Mouse (Mus musculus) myocyte (in vitro differentiated cells): Measurements from ENCODE around the gene Tbata. TPM values are rescaled to one million over a fixed set of nuclear protein-coding genes. Genes with fewer than 3 reads are reported as not detected.

Source experiments
- H3K27me3 ChIP-seq: one replicate; pipeline ENCODE4 v1.6.1; 2011; ENCODE audit not compliant: control insufficient read depth, insufficient read depth, insufficient read length
- H3K36me3 ChIP-seq: one replicate; pipeline ENCODE4 v1.6.1; 2011; ENCODE audit not compliant: control insufficient read depth, insufficient read depth
- H3K4me2 ChIP-seq: one replicate; pipeline ENCODE4 v1.6.1; 2011; ENCODE audit warnings: low read depth, control low read depth
- H3K4me3 ChIP-seq: one replicate; pipeline ENCODE4 v1.5.1; 2011; ENCODE audit warnings: mild to moderate bottlenecking, control low read depth, moderate library complexity
- H3K79me2 ChIP-seq: one replicate; pipeline ENCODE4 v1.6.1; 2011; ENCODE audit not compliant: control insufficient read depth, insufficient read depth
- H3ac ChIP-seq: one replicate; pipeline ENCODE4 v1.6.1; 2011; ENCODE audit not compliant: control insufficient read depth, insufficient read length
- CEBPB ChIP-seq: IDR thresholded peaks from 2 replicates; pipeline ENCODE4 v1.6.1; 2011; ENCODE audit warnings: mild to moderate bottlenecking, moderate library complexity; ENCODE audit not compliant: poor library complexity, insufficient read depth, severe bottlenecking
- E2F4 ChIP-seq: IDR thresholded peaks from one replicate; pipeline ENCODE4 v1.6.1; 2011; ENCODE audit warnings: mild to moderate bottlenecking, control low read depth, moderate library complexity; ENCODE audit not compliant: insufficient read depth
- MAX ChIP-seq: IDR thresholded peaks from one replicate; pipeline ENCODE4 v1.6.1; 2011; ENCODE audit warnings: low read depth, mild to moderate bottlenecking, control low read depth
- MYOD1 ChIP-seq, 3 experiments: IDR thresholded peaks; one replicate each; pipeline ENCODE4 v1.6.1; 2011; ENCODE audit warnings: control low read depth in 2 of 3, low read depth in 2 of 3, mild to moderate bottlenecking in 2 of 3, moderate library complexity in 1 of 3; ENCODE audit not compliant: insufficient read length in 2 of 3, control insufficient read depth in 1 of 3
- MYOG ChIP-seq, 3 experiments: IDR thresholded peaks; one replicate each; pipeline ENCODE4 v1.6.1; 2011; ENCODE audit warnings: control low read depth in 2 of 3, low read depth in 2 of 3, mild to moderate bottlenecking in 2 of 3; ENCODE audit not compliant: insufficient read length in 2 of 3, control insufficient read depth in 1 of 3, insufficient read depth in 1 of 3
- POLR2A ChIP-seq: IDR thresholded peaks from one replicate; pipeline ENCODE4 v1.6.1; 2011; ENCODE audit warnings: low read depth, mild to moderate bottlenecking, control low read depth, moderate library complexity; ENCODE audit not compliant: insufficient read length
- POLR2AphosphoS2 ChIP-seq: IDR thresholded peaks from one replicate; pipeline ENCODE4 v1.6.1; 2011; ENCODE audit warnings: low read depth, control low read depth; ENCODE audit not compliant: insufficient read length
- REST ChIP-seq: IDR thresholded peaks from one replicate; pipeline ENCODE4 v1.6.1; 2011; ENCODE audit warnings: mild to moderate bottlenecking, control low read depth, moderate library complexity; ENCODE audit not compliant: insufficient read depth, insufficient read length
- SRF ChIP-seq: IDR thresholded peaks from one replicate; pipeline ENCODE4 v1.6.1; 2011; ENCODE audit warnings: low read depth; ENCODE audit not compliant: control insufficient read depth, insufficient read length
- TCF12 ChIP-seq: IDR thresholded peaks from one replicate; pipeline ENCODE4 v1.6.1; 2011; ENCODE audit warnings: mild to moderate bottlenecking, control low read depth; ENCODE audit not compliant: poor library complexity, insufficient read depth, severe bottlenecking
- TCF3 ChIP-seq: IDR thresholded peaks from one replicate; pipeline ENCODE4 v1.6.1; 2011; ENCODE audit warnings: low read depth, control low read depth; ENCODE audit not compliant: insufficient read length
- USF1 ChIP-seq: IDR thresholded peaks from one replicate; pipeline ENCODE4 v1.6.1; 2011; ENCODE audit warnings: low read depth, mild to moderate bottlenecking, control low read depth, moderate library complexity
- polyA plus RNA-seq: library from polyadenylated mRNA; unstranded; fragments of >200 nt; fragmentation: generic; extraction: Trizol; gene quantifications from one replicate; pipeline ENCODE4 v1.2.1, GENCODE M21; 2012; ENCODE audit warnings: missing spikeins

Gene Tbata
- polyA plus RNA-seq, 1 experiment = not detected

DNA sequence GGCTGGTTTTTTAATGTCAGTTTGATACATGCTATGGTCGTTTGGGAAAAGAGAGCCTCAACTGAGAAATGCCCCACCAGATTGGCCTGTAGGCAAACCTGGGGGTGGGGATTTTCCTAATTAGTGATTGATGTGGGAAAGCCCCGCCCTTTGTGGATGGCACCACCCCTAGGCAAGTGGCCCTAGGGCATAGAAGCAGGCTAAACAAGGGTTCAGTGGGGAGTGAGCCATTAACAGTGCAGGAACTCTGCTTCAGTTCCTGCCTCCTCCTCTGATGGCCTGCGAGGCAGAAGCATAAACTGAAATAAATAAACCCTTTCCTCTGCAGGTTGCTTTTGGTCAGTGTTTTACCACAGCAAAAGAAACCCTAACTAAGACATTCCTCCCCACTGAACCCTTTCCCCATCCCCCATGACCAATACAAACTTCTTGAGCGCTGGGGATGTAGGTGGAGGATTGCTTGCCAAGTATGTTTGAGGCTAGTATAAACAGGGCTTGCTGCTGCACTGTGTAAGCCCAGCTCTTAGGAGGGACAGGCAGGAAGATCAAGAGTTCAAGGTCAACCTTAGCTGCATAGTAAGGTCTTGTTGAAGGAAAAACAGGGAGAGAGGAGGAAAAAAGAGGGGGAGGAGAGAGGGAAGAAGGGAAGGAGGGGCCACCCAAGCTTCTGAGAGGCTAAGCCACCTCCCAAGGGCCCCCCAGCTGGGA, 65.1 kb downstream of the Tbata start:
- Histone ChIP-seq H3K4me2 (no peak overlapping the region), H3K4me3 (no peak overlapping the region), H3K36me3 (peaks cover 10% of the 10 kb centered on the region), H3K27me3 (no peaks in the 10 kb centered on the region), H3K79me2 (no peaks in the 10 kb centered on the region), H3ac (no peak overlapping the region)
- TF ChIP-seq TCF12 = no peak
- no peak for TF ChIP-seq MYOG (IDR thresholded peaks at IDR 0.05; ENCODE audit: control insufficient read depth in 1 of 3, insufficient read depth in 1 of 3, insufficient read length in 2 of 3, low read depth in 2 of 3)
- TF ChIP-seq POLR2A = no peak
- no peak for TF ChIP-seq MYOD1 (IDR thresholded peaks at IDR 0.05; ENCODE audit: control insufficient read depth in 1 of 3, insufficient read length in 2 of 3, low read depth in 2 of 3)
- TF ChIP-seq POLR2AphosphoS2 = no peak
- no peak for TF ChIP-seq CEBPB
- no peak for TF ChIP-seq USF1

DNA sequence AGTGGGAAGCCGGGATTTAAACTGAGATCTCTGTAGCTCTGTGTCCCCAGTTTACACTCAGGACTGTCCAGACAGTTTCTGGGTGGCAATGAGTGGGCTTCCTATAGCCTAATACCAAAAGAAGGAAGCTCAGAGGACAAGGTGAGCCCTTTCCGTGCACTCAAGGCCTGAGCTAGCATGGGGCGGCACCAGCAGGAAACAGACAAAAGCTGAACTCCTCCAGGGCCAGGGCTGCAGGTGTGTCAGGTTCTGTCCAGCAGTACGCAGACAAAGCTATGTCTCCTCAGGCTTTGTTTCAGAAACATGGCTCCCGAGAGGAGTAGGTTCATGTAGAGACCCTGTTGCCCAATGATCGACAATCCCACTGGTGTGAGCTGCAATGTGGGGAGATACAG, 65.6 kb downstream of the Tbata start:
- no peaks in the 10 kb centered on the region for H3K79me2 ChIP-seq
- H3K36me3 ChIP-seq = peaks cover 10% of the 10 kb centered on the region
- H3K27me3 ChIP-seq = no peaks in the 10 kb centered on the region
- H3K4me2 ChIP-seq = no peak overlapping the region
- no peak for TF ChIP-seq POLR2AphosphoS2
- TF ChIP-seq SRF = no peak
- TF ChIP-seq REST = no peak
- no peak for TF ChIP-seq TCF3
- TF ChIP-seq TCF12 = no peak
- no peak for TF ChIP-seq POLR2A
- no peak for TF ChIP-seq E2F4
- no peak for TF ChIP-seq MAX
- H3K4me3 ChIP-seq = no peak overlapping the region
- no peak overlapping the region for H3ac ChIP-seq

Other genes with a start within 250 kb of the Tbata start
- gene Pcbd1, start 82.6 kb upstream of the Tbata start, polyA plus RNA-seq = 2.9 TPM
- gene Sgpl1, start 24.3 kb upstream of the Tbata start, polyA plus RNA-seq = 42.6 TPM
- 31.0 TPM for gene Adamts14, start 101.5 kb downstream of the Tbata start, polyA plus RNA-seq
- gene Prf1, start 125.9 kb downstream of the Tbata start, polyA plus RNA-seq = 0.01 TPM
- gene Pald1, start 211.6 kb downstream of the Tbata start, polyA plus RNA-seq = 14.0 TPM
- 0.01 TPM for gene Nodal, start 246.0 kb downstream of the Tbata start, polyA plus RNA-seq